Mouse (Mus musculus) forebrain, embryonic 10.5 days (tissue): ENCODE results near the gene Nfkbiz. TPM values are rescaled to one million over a fixed set of nuclear protein-coding genes. Genes with fewer than 3 reads are reported as not detected.

Experiments
- DNase-seq: peaks from one replicate; pipeline ENCODE4 v3.0.0-alpha.2; 2017; ENCODE audit warnings: low spot score; ENCODE audit errors: extremely low spot score
- H3K27ac ChIP-seq: fragments of 300-500 bp; sonication (generic); 2 replicates; pipeline ENCODE4 v1.5.1; 2016; ENCODE audit warnings: mild to moderate bottlenecking
- H3K27me3 ChIP-seq: fragments of 300-500 bp; sonication (generic); 2 replicates; pipeline ENCODE4 v1.6.1; 2016; ENCODE audit warnings: mild to moderate bottlenecking; ENCODE audit not compliant: poor library complexity, severe bottlenecking
- H3K36me3 ChIP-seq: fragments of 300-500 bp; sonication (generic); replicated peaks from 2 replicates; pipeline ENCODE4 v1.6.1; 2016; ENCODE audit warnings: mild to moderate bottlenecking, moderate library complexity
- H3K4me1 ChIP-seq: fragments of 300-500 bp; sonication (generic); 2 replicates; pipeline ENCODE4 v1.6.1; 2016
- H3K4me3 ChIP-seq: fragments of 300-500 bp; sonication (generic); 2 replicates; pipeline ENCODE4 v1.5.1; 2016; ENCODE audit warnings: mild to moderate bottlenecking, moderate library complexity
- H3K9me3 ChIP-seq: fragments of 300-500 bp; sonication (generic); 2 replicates; pipeline ENCODE4 v1.6.1; 2016; ENCODE audit warnings: mild to moderate bottlenecking, moderate library complexity
- WGBS: fragments of 180-500 bp; shearing (Covaris S2); methylation state at CpG from one replicate; pipeline ENCODE4 v1.1.7; 2016; 5-methylcytosine and 5-hydroxymethylcytosine counted together
- polyA plus RNA-seq: library from polyadenylated mRNA; unstranded; fragments of >200 nt; fragmentation: Nextera tagmentation; extraction: Ambion mirVana; gene quantifications from 2 replicates; pipeline ENCODE4 v1.2.1, GENCODE M21; 2016

The Nfkbiz gene
- polyA plus RNA-seq, 1 experiment from 2014 or later: 1.8 TPM

GRCm38 (mm10) chr16:55822741-55823397 is 15.8 kb downstream of the Nfkbiz start:
- peaks cover 14% of the 10 kb centered on the region for H3K36me3 ChIP-seq
- peaks cover 9% of the 10 kb centered on the region; the same call in 1 of the 2 replicates for H3K27me3 ChIP-seq
- WGBS: 40% methylated on average over 18 of the region's 18 CpGs
- peak overlapping the region; percentile 82 for H3K4me3 ChIP-seq
- H3K4me1 ChIP-seq: peaks cover 53% of the 10 kb centered on the region
- no peak for DNase-seq
- H3K27ac ChIP-seq: peak overlapping the region; percentile 94; the same call in 1 of the 2 replicates
- no peaks in the 10 kb centered on the region for H3K9me3 ChIP-seq

- WGBS: under 1% methylated on average over 67 of the region's 67 CpGs
- peaks cover 9% of the 10 kb centered on the region; the same call in 1 of the 2 replicates for H3K27me3 ChIP-seq
- peaks cover 53% of the 10 kb centered on the region for H3K4me1 ChIP-seq
- peaks cover 21% of the 10 kb centered on the region for H3K36me3 ChIP-seq
- DNase-seq: peak; percentile 89
- no peaks in the 10 kb centered on the region for H3K9me3 ChIP-seq
- H3K27ac ChIP-seq: peak overlapping the region; percentile 94
- peak overlapping the region; percentile 82 for H3K4me3 ChIP-seq
Observed at GRCm38 (mm10) chr16:55821997-55822740, 16.5 kb downstream of the Nfkbiz start.

- Histone ChIP-seq H3K9me3 (no peaks in the 10 kb centered on the region), H3K27me3 (peaks cover 9% of the 10 kb centered on the region; the same call in 1 of the 2 replicates), H3K4me3 (peak overlapping the region; percentile 82), H3K27ac (peak overlapping the region; percentile 94), H3K4me1 (peaks cover 53% of the 10 kb centered on the region), H3K36me3 (peaks cover 26% of the 10 kb centered on the region)
- no peak for DNase-seq
- WGBS: 0% methylated on average over 37 of the region's 40 CpGs
Observed at GRCm38 (mm10) chr16:55821571-55821981, 17.1 kb downstream of the Nfkbiz start.

- DNase-seq: no peak
- peak overlapping the region; percentile 94 for H3K27ac ChIP-seq
- H3K4me1 ChIP-seq: peaks cover 53% of the 10 kb centered on the region
- no peaks in the 10 kb centered on the region for H3K9me3 ChIP-seq
- H3K4me3 ChIP-seq: peak overlapping the region; percentile 82
- WGBS: 22% methylated on average over 20 of the region's 20 CpGs
- H3K27me3 ChIP-seq: peaks cover 9% of the 10 kb centered on the region; the same call in 1 of the 2 replicates
- H3K36me3 ChIP-seq: peaks cover 32% of the 10 kb centered on the region
Observed at GRCm38 (mm10) chr16:55820916-55821570, 17.7 kb downstream of the Nfkbiz start.

DNA sequence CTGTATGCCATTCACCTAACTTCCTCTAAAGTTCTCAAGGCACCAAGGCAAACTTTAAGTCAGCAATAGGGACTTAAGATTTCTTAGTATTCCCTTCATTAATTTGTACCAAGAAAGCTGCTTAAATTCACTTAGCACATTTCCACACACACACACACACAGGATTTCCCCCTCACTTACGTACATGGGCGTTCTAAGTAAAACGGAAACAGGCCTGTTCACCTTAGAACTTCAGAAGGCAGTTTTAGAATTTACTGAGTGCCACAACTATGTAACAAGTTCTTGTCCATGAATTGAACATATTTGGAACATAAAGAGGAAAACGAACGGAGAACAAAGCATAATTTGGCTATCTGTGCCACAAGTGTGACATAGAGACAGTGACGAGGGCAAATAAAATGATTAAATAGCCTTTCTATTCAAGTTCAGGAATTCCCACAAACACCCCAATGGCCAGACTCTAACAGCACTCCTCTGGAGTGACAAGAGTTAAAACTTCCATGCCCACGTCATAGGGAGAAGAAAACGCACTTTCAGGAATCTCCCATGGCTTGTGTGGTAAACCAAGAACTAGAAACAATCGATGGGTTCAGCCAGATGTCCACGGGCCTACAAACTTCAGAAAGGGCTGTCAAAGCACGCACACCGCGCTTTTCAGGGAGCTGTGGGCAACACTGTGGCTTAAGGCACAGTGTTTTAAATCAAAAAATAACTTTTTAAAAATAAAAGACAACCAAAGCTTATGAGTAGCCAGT is 18.4 kb downstream of the Nfkbiz start:
- H3K27me3 ChIP-seq: peaks cover 9% of the 10 kb centered on the region; the same call in 1 of the 2 replicates
- H3K4me1 ChIP-seq: peaks cover 53% of the 10 kb centered on the region
- no peak overlapping the region; the same call in 1 of the 2 replicates for H3K27ac ChIP-seq
- H3K36me3 ChIP-seq: peaks cover 39% of the 10 kb centered on the region
- H3K4me3 ChIP-seq: peak overlapping the region; percentile 82
- H3K9me3 ChIP-seq: no peaks in the 10 kb centered on the region
- 62% methylated on average over 13 of the region's 13 CpGs for WGBS
- DNase-seq: no peak

- Histone ChIP-seq H3K4me1 (peaks cover 52% of the 10 kb centered on the region), H3K27ac (0 out of 2 replicates have a peak overlapping the region, but pooled peaks have one; percentile 20), H3K36me3 (peaks cover 49% of the 10 kb centered on the region), H3K27me3 (peaks cover 9% of the 10 kb centered on the region; the same call in 1 of the 2 replicates), H3K9me3 (no peaks in the 10 kb centered on the region), H3K4me3 (no peak overlapping the region)
- WGBS: 90% methylated on average over 15 of the region's 15 CpGs
- no peak for DNase-seq
Observed at GRCm38 (mm10) chr16:55819186-55819861, 19.4 kb downstream of the Nfkbiz start.

- no peak for DNase-seq
- Histone ChIP-seq H3K4me3 (no peak overlapping the region), H3K27ac (no peak overlapping the region), H3K9me3 (no peaks in the 10 kb centered on the region), H3K4me1 (peaks cover 38% of the 10 kb centered on the region), H3K36me3 (peaks cover 63% of the 10 kb centered on the region), H3K27me3 (no peaks in the 10 kb centered on the region)
- WGBS: 95% methylated on average over 28 of the region's 28 CpGs
Observed at GRCm38 (mm10) chr16:55817717-55818515, 20.8 kb downstream of the Nfkbiz start.

DNA sequence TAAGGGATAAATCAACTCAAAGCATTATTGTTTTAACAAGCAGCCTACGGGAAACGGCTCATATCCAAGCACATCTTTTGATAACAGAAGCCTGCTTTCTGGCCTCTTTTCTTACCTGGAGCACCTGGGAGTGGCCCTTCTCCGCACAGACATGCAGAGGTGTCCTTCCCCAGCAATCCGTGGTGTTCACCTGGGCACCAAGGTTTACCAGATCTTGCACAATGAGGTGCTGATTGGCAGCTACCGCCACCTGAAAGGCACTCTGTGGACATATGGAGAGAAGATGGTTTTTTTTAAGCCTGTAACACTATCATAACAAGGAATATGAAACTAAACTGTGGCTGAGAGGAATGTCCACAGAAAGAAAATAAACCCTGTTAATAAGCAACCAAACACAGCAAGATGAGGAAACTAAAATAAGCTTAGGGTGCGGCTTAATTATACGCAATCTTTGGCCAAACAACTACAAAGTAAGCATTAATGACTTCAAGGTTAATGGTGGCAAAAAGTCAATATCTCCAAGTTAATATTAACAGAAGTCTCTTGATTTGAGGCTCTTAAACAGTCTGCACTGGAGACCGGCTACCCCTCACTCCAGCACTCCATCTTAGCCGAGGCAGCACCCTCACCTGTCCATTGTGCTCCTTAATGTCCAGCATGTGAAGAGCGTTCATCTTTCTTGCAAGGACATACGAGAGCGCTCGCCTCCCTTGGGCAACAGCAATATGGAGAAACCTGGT is 22.3 kb downstream of the Nfkbiz start:
- H3K27me3 ChIP-seq: no peaks in the 10 kb centered on the region
- no peaks in the 10 kb centered on the region for H3K9me3 ChIP-seq
- peaks cover 26% of the 10 kb centered on the region for H3K4me1 ChIP-seq
- H3K27ac ChIP-seq: no peak overlapping the region
- peaks cover 76% of the 10 kb centered on the region for H3K36me3 ChIP-seq
- WGBS: 95% methylated on average over 13 of the region's 13 CpGs
- DNase-seq: no peak
- no peak overlapping the region for H3K4me3 ChIP-seq

DNA sequence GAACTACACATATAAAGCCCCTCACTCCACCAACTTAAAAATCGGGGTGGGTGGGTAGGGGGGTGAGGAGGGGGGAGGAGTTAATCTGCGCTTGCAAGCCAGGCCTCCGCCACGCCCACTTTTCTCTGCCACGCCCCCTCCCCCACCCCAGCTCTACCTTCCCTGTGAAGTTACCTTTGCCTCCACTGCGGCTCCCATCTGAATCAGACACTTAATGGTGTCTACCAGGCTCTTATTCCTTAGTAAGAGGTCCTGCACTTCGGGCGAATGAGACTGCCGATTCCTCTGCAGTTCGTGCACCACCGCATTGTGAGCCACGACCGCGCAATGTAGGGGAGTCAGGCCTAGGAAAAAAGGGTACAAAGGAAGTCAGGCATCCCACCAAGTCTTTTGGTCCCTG is 23.2 kb downstream of the Nfkbiz start:
- DNase-seq: no peak
- no peaks in the 10 kb centered on the region for H3K27me3 ChIP-seq
- H3K27ac ChIP-seq: no peak overlapping the region
- H3K36me3 ChIP-seq: peaks cover 81% of the 10 kb centered on the region
- H3K4me3 ChIP-seq: no peak overlapping the region
- 87% methylated on average over 14 of the region's 14 CpGs for WGBS
- H3K4me1 ChIP-seq: peaks cover 17% of the 10 kb centered on the region
- no peaks in the 10 kb centered on the region for H3K9me3 ChIP-seq

GRCm38 (mm10) chr16:55814686-55815085 is 24.0 kb downstream of the Nfkbiz start:
- Histone ChIP-seq H3K4me3 (no peak overlapping the region), H3K9me3 (no peaks in the 10 kb centered on the region), H3K27me3 (no peaks in the 10 kb centered on the region), H3K4me1 (peaks cover 9% of the 10 kb centered on the region), H3K27ac (no peak overlapping the region), H3K36me3 (peaks cover 88% of the 10 kb centered on the region)
- DNase-seq: no peak
- WGBS: 94% methylated on average over 6 of the region's 6 CpGs

GRCm38 (mm10) chr16:55813916-55814315 is 24.8 kb downstream of the Nfkbiz start:
- WGBS: 91% methylated on average over 15 of the region's 15 CpGs
- Histone ChIP-seq H3K4me1 (peaks cover 1% of the 10 kb centered on the region), H3K27ac (no peak overlapping the region), H3K27me3 (no peaks in the 10 kb centered on the region), H3K36me3 (peaks cover 85% of the 10 kb centered on the region), H3K4me3 (no peak overlapping the region), H3K9me3 (no peaks in the 10 kb centered on the region)
- no peak for DNase-seq
